Mouse (Mus musculus) stomach, embryonic 16.5 days (tissue): ENCODE results near the gene Trpm8. TPM values are rescaled to one million over a fixed set of nuclear protein-coding genes. Genes with fewer than 3 reads are reported as not detected.

Experiments used
- ATAC-seq: fragments of 200-750 bp; cut with Nextera tagmentation; 2 replicates; pipeline ENCODE4 v1.8.0; 2017; ENCODE audit warnings: moderate number of reproducible peaks, moderate TSS enrichment; ENCODE audit not compliant: insufficient read depth, low FRiP score
- H3K27ac ChIP-seq: fragments of 300-500 bp; sonication (generic); 2 replicates; pipeline ENCODE4 v1.5.1; 2014; ENCODE audit warnings: low read length
- H3K27me3 ChIP-seq: fragments of 300-500 bp; sonication (generic); 2 replicates; pipeline ENCODE4 v1.6.1; 2014; ENCODE audit warnings: low read length, control low read depth, mixed read lengths; ENCODE audit not compliant: control insufficient read depth, insufficient read depth
- H3K36me3 ChIP-seq: fragments of 300-500 bp; sonication (generic); 2 replicates; pipeline ENCODE4 v1.6.1; 2014; ENCODE audit warnings: low read length; ENCODE audit not compliant: control insufficient read depth, insufficient read depth
- H3K4me1 ChIP-seq: fragments of 300-500 bp; sonication (generic); 2 replicates; pipeline ENCODE4 v1.6.1; 2014; ENCODE audit warnings: low read length, control low read depth, mixed read lengths; ENCODE audit not compliant: control insufficient read depth, insufficient read depth
- H3K4me2 ChIP-seq: fragments of 300-500 bp; sonication (generic); 2 replicates; pipeline ENCODE4 v1.6.1; 2014; ENCODE audit warnings: low read depth, low read length, mixed read lengths
- H3K4me3 ChIP-seq: fragments of 300-500 bp; sonication (generic); replicated peaks from 2 replicates; pipeline ENCODE4 v1.5.1; 2014; ENCODE audit warnings: mild to moderate bottlenecking, low read length
- H3K9ac ChIP-seq: fragments of 300-500 bp; sonication (generic); 2 replicates; pipeline ENCODE4 v1.6.1; 2014; ENCODE audit warnings: low read length
- H3K9me3 ChIP-seq: fragments of 300-500 bp; sonication (generic); replicated peaks from 2 replicates; pipeline ENCODE4 v1.6.1; 2016; ENCODE audit warnings: low read length, control low read depth; ENCODE audit not compliant: control insufficient read depth
- WGBS: fragments of 180-500 bp; shearing (Covaris S2); extraction: QIAGEN DNeasy Blood & Tissue Kit; methylation state at CpG from one replicate; pipeline ENCODE4 v1.1.7; 2014; 5-methylcytosine and 5-hydroxymethylcytosine counted together
- polyA plus RNA-seq: library from polyadenylated mRNA; unstranded; fragments of >200 nt; fragmentation: Nextera tagmentation; extraction: Ambion mirVana; gene quantifications from 2 replicates; pipeline ENCODE4 v1.2.1, GENCODE M21; 2015

Gene Trpm8
- polyA plus RNA-seq, 1 experiment from 2014 or later = not detected

DNA sequence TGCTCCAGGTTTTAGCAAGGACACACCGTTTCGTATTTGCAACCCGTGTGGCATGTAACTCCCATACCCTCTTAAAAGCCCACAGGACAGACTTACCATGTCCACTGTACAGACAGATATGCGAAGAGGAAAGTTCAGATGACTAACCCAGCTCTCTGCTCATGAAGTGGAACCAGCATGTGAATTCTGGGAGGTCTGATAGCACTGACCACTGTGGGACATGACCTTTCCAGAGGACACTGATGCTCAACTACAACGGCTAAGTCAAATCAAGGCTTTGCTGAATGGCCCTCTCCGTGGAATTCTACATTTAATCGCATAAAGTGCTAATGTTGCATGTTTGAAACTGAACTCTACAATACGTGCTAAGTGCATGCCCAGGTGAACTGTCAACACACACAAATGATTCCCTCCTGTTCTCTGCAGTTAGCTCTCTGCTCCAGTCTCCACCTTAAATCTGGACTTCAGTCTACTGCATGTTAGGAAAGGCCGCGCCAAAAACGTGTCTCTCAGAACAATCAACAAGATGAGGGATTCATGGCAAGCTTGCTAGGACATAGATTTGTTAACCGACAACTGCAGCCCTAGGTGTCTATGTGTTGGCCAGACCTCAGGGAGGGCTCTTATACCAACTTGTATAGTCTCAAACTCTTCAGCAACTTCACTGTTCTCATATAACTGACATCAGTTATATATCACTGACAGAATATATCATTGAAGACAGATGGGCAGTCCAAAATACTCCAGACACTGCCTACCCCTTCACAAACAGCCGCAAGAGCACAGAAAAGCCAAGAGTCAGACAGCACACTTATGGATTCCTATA lies 1.6 kb upstream of the Trpm8 start:
- H3K9ac ChIP-seq = peak overlapping the region; percentile 80
- WGBS = 60% methylated on average over 13 of the region's 13 CpGs
- H3K27me3 ChIP-seq = no peaks in the 10 kb centered on the region
- peaks cover 28% of the 10 kb centered on the region for H3K36me3 ChIP-seq
- H3K4me2 ChIP-seq = peak overlapping the region; percentile 66
- no peak overlapping the region for H3K27ac ChIP-seq
- ATAC-seq = no peak
- peak overlapping the region; percentile 56 for H3K4me3 ChIP-seq
- peaks cover 30% of the 10 kb centered on the region for H3K4me1 ChIP-seq
- no peaks in the 10 kb centered on the region for H3K9me3 ChIP-seq

- WGBS = 17% methylated on average over 10 of the region's 10 CpGs
- H3K4me2 ChIP-seq = peak overlapping the region; percentile 66
- ATAC-seq = peak; percentile 14
Measured at GRCm38 (mm10) chr1:88276524-88277097, 850 bp upstream of the Trpm8 start.

GRCm38 (mm10) chr1:88277818-88278511 lies 504 bp downstream of the Trpm8 start:
- Histone ChIP-seq H3K4me2 (peak overlapping the region; percentile 66), H3K36me3 (peaks cover 19% of the 10 kb centered on the region), H3K4me1 (peaks cover 30% of the 10 kb centered on the region), H3K9ac (peak overlapping the region; percentile 80), H3K27me3 (no peaks in the 10 kb centered on the region), H3K27ac (no peak overlapping the region), H3K4me3 (peak overlapping the region; percentile 56), H3K9me3 (no peaks in the 10 kb centered on the region)
- no peak for ATAC-seq
- WGBS = 65% methylated on average over 18 of the region's 18 CpGs

More at GRCm38 (mm10) chr1:88276524-88277097, 850 bp upstream of the Trpm8 start:
- Histone ChIP-seq H3K36me3 (peaks cover 24% of the 10 kb centered on the region), H3K4me3 (peak overlapping the region; percentile 56), H3K27me3 (no peaks in the 10 kb centered on the region), H3K9me3 (no peaks in the 10 kb centered on the region), H3K9ac (peak overlapping the region; percentile 80), H3K27ac (peak overlapping the region; percentile 84), H3K4me1 (peaks cover 30% of the 10 kb centered on the region)

GRCm38 (mm10) chr1:88279111-88280005 lies 1.9 kb downstream of the Trpm8 start:
- Histone ChIP-seq H3K4me1 (peaks cover 30% of the 10 kb centered on the region), H3K27me3 (no peaks in the 10 kb centered on the region), H3K4me3 (no peak overlapping the region), H3K4me2 (peak overlapping the region; percentile 3), H3K27ac (no peak overlapping the region), H3K9ac (no peak overlapping the region), H3K9me3 (no peaks in the 10 kb centered on the region), H3K36me3 (peaks cover 7% of the 10 kb centered on the region)
- WGBS = 49% methylated on average over 9 of the region's 9 CpGs
- ATAC-seq = peak; percentile 1; the same call in 1 of the 2 replicates

DNA sequence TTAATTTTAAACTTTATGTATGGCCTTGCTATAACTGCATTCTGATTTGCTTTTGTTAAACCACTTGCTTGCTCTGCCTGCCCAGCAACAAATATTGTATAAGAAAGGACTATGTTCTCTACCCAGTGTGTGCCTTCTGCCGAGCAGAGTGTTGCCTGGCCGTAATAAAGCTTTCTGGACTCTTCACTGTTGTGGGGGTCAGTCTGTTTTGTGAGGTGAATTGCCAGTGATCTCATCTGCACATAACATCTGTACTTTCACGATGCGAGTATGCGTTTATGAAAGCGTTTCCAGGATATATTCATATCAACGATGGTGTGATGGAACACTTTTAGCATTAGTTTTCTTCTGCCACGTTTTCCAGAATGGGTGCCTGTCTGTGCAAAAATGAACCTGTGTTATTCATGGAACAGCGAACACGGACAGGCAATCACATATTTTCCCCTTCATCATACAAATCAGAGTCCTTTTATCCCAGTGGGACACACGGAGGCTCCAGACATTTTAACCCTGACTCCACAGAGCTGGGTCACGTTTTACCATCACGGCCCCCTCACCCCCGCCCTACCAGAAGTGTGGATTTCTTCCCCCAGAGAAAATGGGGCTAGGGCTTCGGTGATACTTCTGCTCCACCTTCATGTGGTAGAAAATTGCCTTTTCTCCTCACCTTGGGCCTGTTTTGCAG lies 2.7 kb downstream of the Trpm8 start:
- WGBS = 61% methylated on average over 15 of the region's 15 CpGs
- Histone ChIP-seq H3K27me3 (no peaks in the 10 kb centered on the region), H3K9me3 (no peaks in the 10 kb centered on the region), H3K4me1 (peaks cover 29% of the 10 kb centered on the region), H3K36me3 (peaks cover 3% of the 10 kb centered on the region; the same call in 1 of the 2 replicates), H3K4me3 (no peak overlapping the region), H3K4me2 (peak overlapping the region; percentile 6), H3K9ac (no peak overlapping the region), H3K27ac (peak overlapping the region; percentile 4; the same call in 1 of the 2 replicates)
- ATAC-seq = peak; percentile 5; the same call in 1 of the 2 replicates

GRCm38 (mm10) chr1:88282301-88282700 lies 4.8 kb downstream of the Trpm8 start:
- H3K27ac ChIP-seq = no peak overlapping the region
- no peak overlapping the region for H3K9ac ChIP-seq
- H3K4me3 ChIP-seq = no peak overlapping the region
- H3K36me3 ChIP-seq = no peaks in the 10 kb centered on the region
- 0 out of 2 replicates have a peak, but pooled peaks cover 2% of the 10 kb centered on the region for H3K9me3 ChIP-seq
- ATAC-seq = no peak
- H3K4me1 ChIP-seq = 0 out of 2 replicates have a peak, but pooled peaks cover 10% of the 10 kb centered on the region
- 60% methylated on average over 3 of the region's 3 CpGs for WGBS
- no peaks in the 10 kb centered on the region for H3K27me3 ChIP-seq
- H3K4me2 ChIP-seq = no peak overlapping the region

GRCm38 (mm10) chr1:88283376-88284227 lies 6.1 kb downstream of the Trpm8 start:
- no peak overlapping the region for H3K9ac ChIP-seq
- H3K4me3 ChIP-seq = no peak overlapping the region
- WGBS = 79% methylated on average over 15 of the region's 15 CpGs
- no peak for ATAC-seq
- no peaks in the 10 kb centered on the region for H3K27me3 ChIP-seq
- H3K27ac ChIP-seq = no peak overlapping the region
- H3K4me1 ChIP-seq = 0 out of 2 replicates have a peak, but pooled peaks cover 5% of the 10 kb centered on the region
- no peak overlapping the region for H3K4me2 ChIP-seq
- no peaks in the 10 kb centered on the region for H3K36me3 ChIP-seq
- H3K9me3 ChIP-seq = 0 out of 2 replicates have a peak, but pooled peaks cover 3% of the 10 kb centered on the region
